Mouse (Mus musculus) T-cell, adult 66 days (primary cell): ENCODE measurements around the gene Gm20924. TPM values are rescaled to one million over a fixed set of nuclear protein-coding genes. Genes with fewer than 3 reads are reported as not detected.

Experiments
- total RNA-seq, 2 experiments: library from RNA; stranded (reverse); gene quantifications; 3 replicates in 1 of 2; 4 replicates in 1 of 2; pipeline ENCODE4 v1.2.4; 2023

The Gm20924 gene
- not detected for total RNA-seq

DNA sequence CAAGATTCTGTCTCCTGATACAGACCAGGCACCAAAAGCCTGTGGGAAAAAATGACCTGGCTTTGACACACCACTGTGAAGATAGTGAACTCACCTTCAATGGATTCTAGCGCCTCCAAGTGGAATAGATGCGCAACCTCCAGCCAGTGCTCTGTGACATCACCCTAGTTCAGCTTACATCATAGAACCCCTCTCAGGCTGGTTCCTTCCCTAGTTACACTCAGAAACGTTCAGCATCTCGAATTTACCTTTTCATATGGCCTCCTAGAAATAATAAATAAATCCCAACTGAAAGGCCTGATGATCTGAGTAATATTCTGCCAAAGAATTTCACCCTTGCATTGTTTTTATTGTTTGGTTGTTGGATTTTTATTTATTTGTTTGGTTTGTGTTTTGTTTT lies at the start of gene Gm20924:
TSS of gene Gm20924 (minus strand) at position 101 of the 400 bp plus-strand sequence.

Other genes with a start within 250 kb of the Gm20924 start
- not detected for gene Gm20736, start 170.2 kb upstream of the Gm20924 start, total RNA-seq